Mouse (Mus musculus): ENCODE data around the gene Il3ra.

Il3ra gene

GRCm38 (mm10) chr14:14354511-14355359 lies 8.7 kb downstream of the Il3ra start:
- no peak for DNase-seq (ENCODE audit: low spot score in 2 of 2)

GRCm38 (mm10) chr14:14355360-14355646 lies 9.2 kb downstream of the Il3ra start:
- DNase-seq (ENCODE audit: low spot score in 2 of 2): no peak

GRCm38 (mm10) chr14:14395535-14395934 lies 49.5 kb downstream of the Il3ra start:
- DNase-seq (ENCODE audit: low spot score in 2 of 2): no peak

GRCm38 (mm10) chr14:14400998-14401397 lies 54.9 kb downstream of the Il3ra start, which contains the start of gene Olfr721-ps1:
Gene Olfr721-ps1 (plus strand): TSS chr14:14401298.
- no peak for DNase-seq (ENCODE audit: low spot score in 2 of 2)

Data from right cerebral cortex, postnatal 36 days (tissue).